Mouse (Mus musculus): ENCODE results near the gene Prdx6b. TPM values are rescaled to one million over a fixed set of nuclear protein-coding genes. Genes with fewer than 3 reads are reported as not detected.

Prdx6b gene
- polyA plus RNA-seq, 1 experiment from 2014 or later, result not detected

- ATAC-seq (ENCODE audit: low FRiP score, low TSS enrichment), result no peak
- H3K9ac ChIP-seq (ENCODE audit: low read length), result no peak overlapping the region
- no peaks in the 10 kb centered on the region for H3K4me1 ChIP-seq (replicated peaks; ENCODE audit: control insufficient read depth, insufficient read depth)
- H3K27ac ChIP-seq (replicated peaks), result no peak overlapping the region
- no peaks in the 10 kb centered on the region for H3K9me3 ChIP-seq (ENCODE audit: control insufficient read depth, low read length)
- peaks cover 11% of the 10 kb centered on the region for H3K36me3 ChIP-seq (ENCODE audit: control insufficient read depth, insufficient read depth, low read length)
- H3K27me3 ChIP-seq (ENCODE audit: control insufficient read depth, insufficient read depth, low read length), result no peaks in the 10 kb centered on the region
- no peak overlapping the region for H3K4me2 ChIP-seq (replicated peaks; ENCODE audit: low read depth)
- WGBS, result 89% methylated on average over 6 of the region's 6 CpGs
- TF ChIP-seq CTCF (IDR thresholded peaks at IDR 0.05; ENCODE audit: low read depth), result no peak
- no peak for TF ChIP-seq EP300 (optimal IDR thresholded peaks at IDR 0.05)
- no peak overlapping the region for H3K4me3 ChIP-seq (ENCODE audit: low read depth, low read length)
- DNase-seq (ENCODE audit: low spot score), result no peak
Measured at GRCm38 (mm10) chr2:80327272-80327671, 35.0 kb downstream of the Prdx6b start.

- H3K4me2 ChIP-seq (replicated peaks; ENCODE audit: low read depth), result no peak overlapping the region
- no peak overlapping the region for H3K27ac ChIP-seq (replicated peaks)
- H3K9ac ChIP-seq (ENCODE audit: low read length), result no peak overlapping the region
- WGBS, result 90% methylated on average over 7 of the region's 7 CpGs
- H3K9me3 ChIP-seq (ENCODE audit: control insufficient read depth, low read length), result no peaks in the 10 kb centered on the region
- no peaks in the 10 kb centered on the region for H3K4me1 ChIP-seq (replicated peaks; ENCODE audit: control insufficient read depth, insufficient read depth)
- H3K36me3 ChIP-seq (ENCODE audit: control insufficient read depth, insufficient read depth, low read length), result peaks cover 16% of the 10 kb centered on the region
- no peaks in the 10 kb centered on the region for H3K27me3 ChIP-seq (ENCODE audit: control insufficient read depth, insufficient read depth, low read length)
- ATAC-seq (ENCODE audit: low FRiP score, low TSS enrichment), result no peak
- H3K4me3 ChIP-seq (ENCODE audit: low read depth, low read length), result no peak overlapping the region
- DNase-seq (ENCODE audit: low spot score), result no peak
- TF ChIP-seq CTCF (IDR thresholded peaks at IDR 0.05; ENCODE audit: low read depth) (no peak), EP300 (optimal IDR thresholded peaks at IDR 0.05) (no peak)
Measured at GRCm38 (mm10) chr2:80328961-80329653, 36.8 kb downstream of the Prdx6b start.

GRCm38 (mm10) chr2:80340537-80340936 is 48.3 kb downstream of the Prdx6b start:
- no peaks in the 10 kb centered on the region for H3K9me3 ChIP-seq (ENCODE audit: control insufficient read depth, low read length)
- no peak for ATAC-seq (ENCODE audit: low FRiP score, low TSS enrichment)
- peaks cover 22% of the 10 kb centered on the region for H3K36me3 ChIP-seq (ENCODE audit: control insufficient read depth, insufficient read depth, low read length)

More at GRCm38 (mm10) chr2:80340537-80340936, 48.3 kb downstream of the Prdx6b start:
- Histone ChIP-seq H3K27ac (replicated peaks) (no peak overlapping the region), H3K9ac (ENCODE audit: low read length) (no peak overlapping the region), H3K4me3 (ENCODE audit: low read depth, low read length) (no peak overlapping the region), H3K27me3 (ENCODE audit: control insufficient read depth, insufficient read depth, low read length) (no peaks in the 10 kb centered on the region), H3K4me2 (replicated peaks; ENCODE audit: low read depth) (no peak overlapping the region), H3K4me1 (replicated peaks; ENCODE audit: control insufficient read depth, insufficient read depth) (no peaks in the 10 kb centered on the region)
- 93% methylated on average over 9 of the region's 9 CpGs for WGBS
- no peak for DNase-seq (ENCODE audit: low spot score)
- no peak for TF ChIP-seq EP300 (optimal IDR thresholded peaks at IDR 0.05)
- TF ChIP-seq CTCF (IDR thresholded peaks at IDR 0.05; ENCODE audit: low read depth), result no peak

Other genes starting within 250 kb of the Prdx6b start
- gene Pde1a, start 163.0 kb upstream of the Prdx6b start, polyA plus RNA-seq (2015; fragmentation: Nextera tagmentation; extraction: Ambion mirVana), result 16.9 and 21.5 TPM in 2 replicates
- gene Dnajc10, start 23.0 kb downstream of the Prdx6b start, polyA plus RNA-seq (2015; fragmentation: Nextera tagmentation; extraction: Ambion mirVana), result 48.6 and 50.2 TPM in 2 replicates
- 1.1 and 1.6 TPM in 2 replicates for gene Frzb, start 155.2 kb downstream of the Prdx6b start, polyA plus RNA-seq (2015; fragmentation: Nextera tagmentation; extraction: Ambion mirVana)

All from stomach, postnatal 0 days (tissue).